Mouse (Mus musculus) heart, postnatal 10 days (tissue): ENCODE results near the gene Kalrn. TPM values are rescaled to one million over a fixed set of nuclear protein-coding genes. Genes with fewer than 3 reads are reported as not detected.

Source experiments
- total RNA-seq, 2 experiments: library from RNA; stranded (reverse); gene quantifications; 2 replicates each; pipeline ENCODE4 v1.2.3; 2021

The Kalrn gene
- total RNA-seq, 2 experiments from 2014 or later, result 30.7 to 35.7 TPM

Other genes with a start within 250 kb of the Kalrn start
- gene Ropn1, start 76.4 kb upstream of the Kalrn start, total RNA-seq, result not detected
- gene Ccdc14, start 117.1 kb upstream of the Kalrn start, total RNA-seq, result 1 to 10 TPM; 3.8 to 5.3 TPM
- 10 to 100 TPM; 38.2 to 41.8 TPM for gene Mylk, start 171.7 kb upstream of the Kalrn start, total RNA-seq